Mouse (Mus musculus) kidney, postnatal 0 days (tissue): ENCODE measurements at regions not wholly inside any gene's neighbourhood (a gene's known extent, or its start where the extent isn't known, plus 50 kb on each side); places are given as distances from the start of the nearest gene placed in this dataset.
"Not testable (repeated sequence)": the region's sequence is repeated elsewhere in the genome, so short reads cannot be mapped to it uniquely, and the experiment has no call there.

Source experiments
- ATAC-seq: fragments of 200-750 bp; cut with Nextera tagmentation; replicated peaks from 2 replicates; pipeline ENCODE4 v1.8.0; 2017; ENCODE audit warnings: low read depth, moderate number of reproducible peaks, moderate TSS enrichment, moderate library complexity; ENCODE audit not compliant: low FRiP score
- DNase-seq: peaks from one replicate; pipeline ENCODE4 v3.0.0-alpha.2; 2016; ENCODE audit warnings: low spot score
- H3K27ac ChIP-seq: fragments of 300-500 bp; sonication (generic); 2 replicates; pipeline ENCODE4 v1.5.1; 2014; ENCODE audit warnings: mild to moderate bottlenecking
- H3K27me3 ChIP-seq: fragments of 300-500 bp; sonication (generic); 2 replicates; pipeline ENCODE4 v1.6.1; 2014; ENCODE audit warnings: low read length, mixed read lengths; ENCODE audit not compliant: insufficient read depth
- H3K36me3 ChIP-seq: fragments of 300-500 bp; sonication (generic); 2 replicates; pipeline ENCODE4 v1.6.1; 2014; ENCODE audit warnings: low read length, mixed read lengths; ENCODE audit not compliant: insufficient read depth
- H3K4me1 ChIP-seq: fragments of 300-500 bp; sonication (generic); replicated peaks from 2 replicates; pipeline ENCODE4 v1.6.1; 2014; ENCODE audit warnings: antibody characterized with exemption, low read length, mixed read lengths; ENCODE audit not compliant: insufficient read depth
- H3K4me2 ChIP-seq: fragments of 300-500 bp; sonication (generic); 2 replicates; pipeline ENCODE4 v1.6.1; 2014; ENCODE audit warnings: mild to moderate bottlenecking, low read length, moderate library complexity, mixed read lengths
- H3K4me3 ChIP-seq: fragments of 300-500 bp; sonication (generic); replicated peaks from 2 replicates; pipeline ENCODE4 v1.5.1; 2014; ENCODE audit warnings: low read depth, low read length
- H3K9ac ChIP-seq: fragments of 300-500 bp; sonication (generic); 2 replicates; pipeline ENCODE4 v1.6.1; 2014; ENCODE audit warnings: low read depth, low read length
- H3K9me3 ChIP-seq: fragments of 300-500 bp; sonication (generic); replicated peaks from 2 replicates; pipeline ENCODE4 v1.6.1; 2016; ENCODE audit warnings: low read length, inconsistent platforms, mixed read lengths
- CTCF ChIP-seq: IDR thresholded peaks from 2 replicates; pipeline ENCODE4 v1.5.1; 2016; ENCODE audit warnings: antibody characterized with exemption, low read depth, mild to moderate bottlenecking, moderate library complexity
- WGBS: fragments of 180-500 bp; shearing (Covaris S2); extraction: QIAGEN DNeasy Blood & Tissue Kit; methylation state at CpG from one replicate; pipeline ENCODE4 v1.1.7; 2014; 5-methylcytosine and 5-hydroxymethylcytosine counted together

GRCm38 (mm10) chr16:89718921-89719320 lies 147.9 kb upstream of the Krtap11-1 start:
- Histone ChIP-seq H3K9ac (no peak overlapping the region), H3K36me3 (no peaks in the 10 kb centered on the region), H3K4me2 (no peak overlapping the region), H3K9me3 (no peaks in the 10 kb centered on the region), H3K4me3 (no peak overlapping the region), H3K27ac (no peak overlapping the region), H3K27me3 (no peaks in the 10 kb centered on the region), H3K4me1 (no peaks in the 10 kb centered on the region)
- DNase-seq (no peak), ATAC-seq (no peak; the same call in 1 of the 2 replicates)
- WGBS, result 60% methylated on average over 3 of the region's 3 CpGs
- no peak for TF ChIP-seq CTCF

DNA sequence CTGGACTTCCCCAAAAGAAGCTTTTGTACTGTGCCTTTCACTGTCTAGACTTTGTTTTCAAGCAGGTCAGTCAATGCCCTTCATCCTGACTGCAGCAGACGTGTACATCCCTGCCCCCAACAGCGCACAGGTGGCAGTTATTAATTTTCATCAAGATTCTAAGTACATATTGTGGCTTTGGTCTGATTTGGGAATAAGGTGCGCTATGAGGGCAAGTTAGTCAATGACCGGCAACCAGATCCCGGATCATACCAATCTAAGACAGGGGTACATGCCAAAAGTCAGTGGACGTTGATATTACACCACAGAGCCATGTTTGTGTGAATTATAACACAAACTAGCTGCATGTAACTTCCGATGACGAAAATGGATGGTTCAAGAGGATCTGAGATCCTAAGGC lies 144.7 kb upstream of the Krtap11-1 start:
- H3K36me3 ChIP-seq, DNase-seq, H3K4me3 ChIP-seq, H3K4me2 ChIP-seq, H3K27me3 ChIP-seq, ATAC-seq, H3K4me1 ChIP-seq, H3K9me3 ChIP-seq, H3K27ac ChIP-seq, H3K9ac ChIP-seq: not testable (repeated sequence)
- 91% methylated on average over 8 of the region's 8 CpGs for WGBS

DNA sequence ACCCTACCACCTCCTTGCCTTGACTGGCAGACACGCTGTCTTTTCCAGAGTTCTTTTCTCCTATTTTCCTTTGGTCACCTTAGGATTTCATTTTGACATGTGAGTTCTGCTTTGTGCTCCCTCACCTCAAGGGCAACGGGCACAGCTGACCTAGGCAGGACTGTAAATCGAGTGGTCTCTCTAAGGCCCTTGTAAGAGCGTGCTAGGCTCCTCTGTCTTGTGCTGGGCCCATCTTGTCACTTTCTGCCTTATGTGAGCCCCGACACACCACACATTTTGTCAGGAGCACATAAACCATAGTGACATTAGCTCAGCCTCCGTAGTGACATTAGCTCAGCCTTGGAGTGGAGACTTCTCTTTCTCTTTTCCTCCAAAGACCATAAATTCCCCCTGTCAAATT lies 133.3 kb upstream of the Krtap11-1 start:
- TF ChIP-seq CTCF, result no peak
- 38% methylated on average over 6 of the region's 6 CpGs for WGBS
- Histone ChIP-seq H3K27ac (no peak overlapping the region), H3K9ac (no peak overlapping the region), H3K36me3 (no peaks in the 10 kb centered on the region), H3K4me2 (no peak overlapping the region), H3K27me3 (no peaks in the 10 kb centered on the region), H3K9me3 (no peaks in the 10 kb centered on the region), H3K4me3 (no peak overlapping the region), H3K4me1 (no peaks in the 10 kb centered on the region)
- ATAC-seq, result no peak
- DNase-seq, result peak; percentile 29

DNA sequence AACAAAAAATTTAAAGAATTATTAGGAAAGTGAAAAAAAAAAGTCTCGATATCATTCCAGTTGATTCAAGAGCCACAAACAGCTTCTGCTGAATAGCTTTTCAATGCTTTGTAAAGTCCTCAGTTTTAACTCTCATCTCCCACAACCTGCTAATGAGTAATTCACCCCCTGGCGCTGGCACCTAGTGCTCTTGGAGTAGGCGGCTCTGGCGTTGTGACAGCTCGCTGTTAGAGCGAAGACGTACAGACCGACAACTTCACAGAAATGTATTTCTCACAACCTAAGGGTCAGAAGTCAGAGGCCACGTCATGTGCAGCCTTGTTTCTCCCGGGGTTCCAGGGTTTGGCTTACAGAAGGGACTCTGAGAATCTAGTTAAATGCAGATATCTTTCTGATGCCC lies 132.2 kb upstream of the Krtap11-1 start:
- Histone ChIP-seq H3K9ac (no peak overlapping the region), H3K4me2 (no peak overlapping the region), H3K36me3 (no peaks in the 10 kb centered on the region), H3K27ac (no peak overlapping the region), H3K4me3 (no peak overlapping the region), H3K9me3 (no peaks in the 10 kb centered on the region), H3K4me1 (0 out of 2 replicates have a peak, but pooled peaks cover 4% of the 10 kb centered on the region), H3K27me3 (no peaks in the 10 kb centered on the region)
- 72% methylated on average over 10 of the region's 10 CpGs for WGBS
- DNase-seq (no peak), ATAC-seq (no peak)
- TF ChIP-seq CTCF, result no peak

DNA sequence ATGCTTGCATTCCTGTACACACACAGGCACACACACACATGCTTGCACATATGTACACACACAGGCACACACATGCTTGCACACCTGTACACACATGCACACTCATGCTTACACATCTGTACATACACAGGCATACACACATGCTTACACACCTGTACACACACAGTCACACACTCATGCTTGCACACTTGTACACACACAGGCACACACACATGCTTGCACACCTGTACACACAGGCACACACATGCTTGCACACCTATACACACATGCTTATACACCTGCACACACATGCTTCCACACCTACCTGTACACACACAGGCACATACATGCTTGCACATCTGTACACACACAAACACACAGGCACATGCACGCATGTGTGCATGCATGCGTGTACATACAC lies 131.4 kb upstream of the Krtap11-1 start:
- Histone ChIP-seq H3K36me3 (no peaks in the 10 kb centered on the region), H3K9me3 (no peaks in the 10 kb centered on the region), H3K27me3 (no peaks in the 10 kb centered on the region), H3K9ac (no peak overlapping the region), H3K4me1 (0 out of 2 replicates have a peak, but pooled peaks cover 4% of the 10 kb centered on the region), H3K27ac (no peak overlapping the region), H3K4me3 (no peak overlapping the region), H3K4me2 (no peak overlapping the region)
- ATAC-seq (no peak), DNase-seq (no peak)
- WGBS, result 98% methylated on average over 2 of the region's 2 CpGs
- TF ChIP-seq CTCF, result no peak

DNA sequence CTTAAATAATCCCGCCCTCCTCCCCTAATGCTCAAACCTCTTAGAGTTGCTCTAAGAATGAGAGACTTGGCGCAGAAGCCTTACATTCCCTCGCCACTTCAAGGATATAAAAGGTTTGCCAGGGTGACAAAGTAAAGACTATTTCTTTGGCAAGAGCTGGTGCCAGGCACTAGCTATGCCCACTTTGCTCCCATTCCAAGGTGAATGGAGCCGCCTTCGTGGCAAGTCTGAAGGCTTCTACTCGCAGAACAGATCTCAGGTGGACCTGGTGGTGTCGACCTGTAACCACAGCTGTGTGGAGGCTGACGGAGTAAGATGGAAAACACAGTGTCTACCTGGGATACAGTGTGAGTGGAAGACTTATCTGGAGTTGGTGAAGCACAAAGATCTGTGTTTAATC lies 130.8 kb upstream of the Krtap11-1 start:
- ATAC-seq, result no peak
- H3K27me3 ChIP-seq, result no peaks in the 10 kb centered on the region
- no peak overlapping the region for H3K9ac ChIP-seq
- no peak overlapping the region for H3K4me3 ChIP-seq
- H3K36me3 ChIP-seq, result no peaks in the 10 kb centered on the region
- 93% methylated on average over 8 of the region's 8 CpGs for WGBS
- TF ChIP-seq CTCF, result no peak
- no peaks in the 10 kb centered on the region for H3K9me3 ChIP-seq
- DNase-seq, result no peak
- H3K4me2 ChIP-seq, result no peak overlapping the region
- H3K27ac ChIP-seq, result no peak overlapping the region
- H3K4me1 ChIP-seq, result 0 out of 2 replicates have a peak, but pooled peaks cover 4% of the 10 kb centered on the region

DNA sequence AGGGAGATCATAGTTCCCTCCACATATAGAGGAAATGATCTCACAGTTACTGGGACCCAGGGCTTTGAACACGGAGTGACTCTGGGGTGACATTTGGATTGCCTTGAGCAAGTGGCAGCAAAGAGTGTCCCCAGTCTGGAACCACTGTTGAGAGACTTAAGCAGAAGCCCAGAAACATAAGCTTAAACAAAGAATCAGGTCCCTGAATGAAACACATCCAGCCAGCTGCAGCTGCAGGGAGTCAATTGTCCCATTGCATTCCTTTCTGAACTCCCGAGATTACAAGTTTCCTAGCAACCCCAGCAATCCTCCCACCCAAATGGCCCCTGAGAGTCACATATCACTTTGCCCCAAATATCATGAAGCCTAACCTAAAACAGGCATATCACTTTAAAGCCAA lies 128.7 kb upstream of the Krtap11-1 start:
- 0 out of 2 replicates have a peak overlapping the region, but pooled peaks have one; percentile 36 for H3K27ac ChIP-seq

More for the DNA sequence above, 128.7 kb upstream of the Krtap11-1 start:
- Histone ChIP-seq H3K4me3 (no peak overlapping the region), H3K36me3 (no peaks in the 10 kb centered on the region), H3K27me3 (no peaks in the 10 kb centered on the region), H3K9me3 (no peaks in the 10 kb centered on the region), H3K4me2 (no peak overlapping the region), H3K9ac (no peak overlapping the region), H3K4me1 (0 out of 2 replicates have a peak, but pooled peaks cover 8% of the 10 kb centered on the region)
- ATAC-seq (no peak), DNase-seq (peak; percentile 90)
- no peak for TF ChIP-seq CTCF
- WGBS, result 7% methylated on average over 2 of the region's 2 CpGs
